Mouse (Mus musculus) ES-E14 (cell line): ENCODE data around the gene Retn. TPM values are rescaled to one million over a fixed set of nuclear protein-coding genes. Genes with fewer than 3 reads are reported as not detected.

ENCODE experiments used
- DNase-seq: peaks from one replicate; pipeline ENCODE4 v3.0.0-alpha.2; 2013; ENCODE audit warnings: low read depth, low spot score
- H3K27ac ChIP-seq: 2 replicates; pipeline ENCODE4 v1.5.1; 2012; ENCODE audit warnings: low read depth, mild to moderate bottlenecking, low read length, moderate library complexity, mixed read lengths; ENCODE audit not compliant: poor library complexity, insufficient read depth, severe bottlenecking
- H3K36me3 ChIP-seq: 2 replicates; pipeline ENCODE4 v1.6.1; 2012; ENCODE audit warnings: mild to moderate bottlenecking, low read length, moderate library complexity, mixed read lengths; ENCODE audit not compliant: control insufficient read depth, poor library complexity, insufficient read depth, severe bottlenecking
- H3K4me1 ChIP-seq, 2 experiments: fragments of 150-350 bp in 1 of 2; sonication (generic) in 1 of 2; 2 replicates each; pipeline ENCODE4 v1.6.1; 2012; ENCODE audit warnings: low read length in 2 of 2, mild to moderate bottlenecking in 1 of 2, mixed read lengths in 1 of 2; ENCODE audit not compliant: control insufficient read depth in 2 of 2, insufficient read depth in 2 of 2, poor library complexity in 1 of 2
- H3K4me3 ChIP-seq, 2 experiments: fragments of 150-350 bp in 1 of 2; sonication (generic) in 1 of 2; 2 replicates each; pipeline ENCODE4 v1.5.1; 2012; ENCODE audit warnings: low read length in 2 of 2, low read depth in 1 of 2, mild to moderate bottlenecking in 1 of 2, mixed read lengths in 1 of 2; ENCODE audit not compliant: insufficient read depth in 1 of 2, poor library complexity in 1 of 2, severe bottlenecking in 1 of 2
- H3K9ac ChIP-seq: 2 replicates; pipeline ENCODE4 v1.6.1; 2012; ENCODE audit warnings: low read depth, mild to moderate bottlenecking, low read length, mixed read lengths; ENCODE audit not compliant: poor library complexity, insufficient read depth, severe bottlenecking
- H3K9me3 ChIP-seq: fragments of 150-350 bp; sonication (generic); 2 replicates; pipeline ENCODE4 v1.6.1; 2012; ENCODE audit warnings: low read depth, mild to moderate bottlenecking, low read length; ENCODE audit not compliant: control insufficient read depth, insufficient read depth
- CHD2 ChIP-seq: IDR thresholded peaks from 2 replicates; pipeline ENCODE4 v1.6.1; 2014; ENCODE audit warnings: mild to moderate bottlenecking, low read depth, low read length, inconsistent platforms
- HCFC1 ChIP-seq: IDR thresholded peaks from 2 replicates; pipeline ENCODE4 v1.6.1; 2012; ENCODE audit warnings: low read length, inconsistent platforms, borderline replicate concordance; ENCODE audit not compliant: insufficient read depth
- MAFK ChIP-seq: IDR thresholded peaks from 2 replicates; pipeline ENCODE4 v1.6.1; 2014; ENCODE audit warnings: mild to moderate bottlenecking, low read depth, low read length, inconsistent platforms; ENCODE audit not compliant: insufficient read depth
- ZC3H11A ChIP-seq: IDR thresholded peaks from 2 replicates; pipeline ENCODE4 v1.6.1; 2012; ENCODE audit warnings: low read depth, mild to moderate bottlenecking, inconsistent platforms, low read length, borderline replicate concordance
- ZNF384 ChIP-seq: IDR thresholded peaks from 2 replicates; pipeline ENCODE4 v1.6.1; 2012; ENCODE audit warnings: low read depth, low read length, inconsistent platforms
- in situ Hi-C, 2 experiments: fragments of 600-800 bp; cut with MboI; formaldehyde crosslinking; loops; one replicate each; pipeline ENCODE4 v1.15.1; 2025; ENCODE audit warnings: low sequenced_read_pairs in 2 of 2, inconsistent platforms in 1 of 2; ENCODE audit not compliant: unreplicated experiment in 2 of 2
- total RNA-seq: library from RNA; depleted of rRNA; stranded (reverse); fragments of 300-350 nt; gene quantifications from 2 replicates; pipeline ENCODE4 v1.2.3, GENCODE M21; 2012

Retn gene
- total RNA-seq, 1 experiment: 0.45 TPM

GRCm38 (mm10) chr8:3676131-3676992 is 20.8 kb downstream of the Retn start, which contains the start of gene Trappc5:
TSS of gene Trappc5 (plus strand) at chr8:3676299.
- in situ Hi-C loops: loop anchor here in 1 of 2 experiments (10.0 kb wide), 1 partner anchor 392 kb away; no protein-coding TSS in a partner anchor
- no peaks in the 10 kb centered on the region for H3K9me3 ChIP-seq

GRCm38 (mm10) chr8:3676993-3677579 is 21.5 kb downstream of the Retn start:
- TF ChIP-seq MAFK: no peak
- Histone ChIP-seq H3K9me3 (no peaks in the 10 kb centered on the region), H3K4me1 (peaks cover 4 to 5% of the 10 kb centered on the region in 2 experiments; a peak in 3 of 4 replicates), H3K4me3 (peak overlapping the region; percentile 87 to 89), H3K27ac (peak overlapping the region; percentile 65; the same call in 1 of the 2 replicates), H3K36me3 (peaks cover 10% of the 10 kb centered on the region), H3K9ac (peak overlapping the region; percentile 91)
- DNase-seq: no peak
- in situ Hi-C loops: loop anchor here in 1 of 2 experiments (10.0 kb wide), 1 partner anchor 392 kb away; no protein-coding TSS in a partner anchor

More at GRCm38 (mm10) chr8:3676131-3676992, 20.8 kb downstream of the Retn start, which contains the start of gene Trappc5:
- peaks cover 10% of the 10 kb centered on the region for H3K36me3 ChIP-seq
- TF ChIP-seq CHD2 (no peak), HCFC1 (no peak), ZNF384 (peak; percentile 63), ZC3H11A (peak; percentile 74; the same call in 1 of the 2 replicates), MAFK (no peak)
- peak within 1 kb of the TSS; percentile 91 for H3K9ac ChIP-seq
- H3K27ac ChIP-seq: peak within 1 kb of the TSS; percentile 65
- peak within 1 kb of the TSS; percentile 87 to 89 for H3K4me3 ChIP-seq
- H3K4me1 ChIP-seq: peaks cover 4 to 5% of the 10 kb centered on the region in 2 experiments; a peak in 3 of 4 replicates
- peak; percentile 89 for DNase-seq

GRCm38 (mm10) chr8:3678831-3679230 is 23.3 kb downstream of the Retn start:
- TF ChIP-seq MAFK (no peak), CHD2 (no peak), ZC3H11A (no peak), HCFC1 (no peak), ZNF384 (no peak)
- Histone ChIP-seq H3K9ac (peak overlapping the region; percentile 63), H3K4me3 (peak overlapping the region; percentile 61 to 65), H3K4me1 (peaks cover 4 to 5% of the 10 kb centered on the region in 2 experiments; a peak in 3 of 4 replicates), H3K9me3 (no peaks in the 10 kb centered on the region), H3K27ac (no peak overlapping the region), H3K36me3 (peaks cover 10% of the 10 kb centered on the region)
- in situ Hi-C loops: loop anchor here in 1 of 2 experiments (10.0 kb wide), 1 partner anchor 394 kb away; no protein-coding TSS in a partner anchor
- DNase-seq: no peak

- DNase-seq: no peak
- H3K27ac ChIP-seq: no peak overlapping the region
- H3K4me1 ChIP-seq: peaks cover 4 to 5% of the 10 kb centered on the region in 2 experiments; a peak in 3 of 4 replicates
- H3K9me3 ChIP-seq: no peaks in the 10 kb centered on the region
- peak overlapping the region; percentile 63; the same call in 1 of the 2 replicates for H3K9ac ChIP-seq
- in situ Hi-C loops: loop anchor here in 1 of 2 experiments (10.0 kb wide), 1 partner anchor 394 kb away; no protein-coding TSS in a partner anchor
- H3K36me3 ChIP-seq: peaks cover 10% of the 10 kb centered on the region
- peak overlapping the region; percentile 61 to 65 for H3K4me3 ChIP-seq
- no peak for TF ChIP-seq HCFC1
- no peak for TF ChIP-seq ZC3H11A
- TF ChIP-seq MAFK: no peak
- TF ChIP-seq CHD2: no peak
- no peak for TF ChIP-seq ZNF384
These were observed 23.7 kb downstream of the Retn start for GRCm38 (mm10) chr8:3679236-3679635.
